Mouse (Mus musculus) thymus, postnatal 25 days (tissue): Measurements from ENCODE around the gene Mageb5.
"Not testable (repeated sequence)": the region's sequence is repeated elsewhere in the genome, so short reads cannot be mapped to it uniquely, and the experiment has no call there.

Source experiments
- DNase-seq: peaks from one replicate; pipeline ENCODE4 v3.0.0; 2022

Gene Mageb5

GRCm38 (mm10) chrX:91782918-91783317 lies at the start of gene Mageb5:
Gene Mageb5 (minus strand): TSS chrX:91783018.
- not testable (repeated sequence) for DNase-seq

DNA sequence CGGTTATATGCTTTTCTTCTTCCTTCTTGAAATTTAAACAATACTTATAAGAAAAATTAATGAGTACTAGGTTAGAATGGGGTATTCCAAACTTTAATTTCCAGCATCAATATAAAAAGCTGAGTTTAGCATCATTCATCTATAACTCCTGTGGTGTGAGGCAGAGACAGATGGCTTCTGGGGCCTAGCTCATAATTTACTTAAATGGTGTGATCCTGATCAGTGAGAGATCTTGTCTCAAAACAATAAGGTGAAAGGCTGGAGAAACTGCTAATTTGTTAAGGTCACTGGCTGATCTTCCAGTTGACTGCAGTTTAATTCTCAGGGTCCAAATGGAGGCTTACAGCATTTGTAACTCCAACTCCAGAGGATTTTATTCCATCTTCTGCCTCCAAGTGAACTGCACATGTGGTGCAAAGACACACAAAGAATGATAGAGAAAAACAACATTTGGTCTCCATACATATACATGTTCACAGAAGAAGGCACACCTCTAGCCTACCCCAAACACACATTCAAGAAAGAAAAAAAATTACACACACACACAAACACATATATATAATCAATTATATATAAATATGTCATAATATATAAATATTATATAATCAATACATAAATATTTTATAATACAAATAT lies 23.1 kb downstream of the Mageb5 start:
- not testable (repeated sequence) for DNase-seq
